Mouse (Mus musculus) CH12.LX (cell line): Measurements from ENCODE around the gene Ltbp2. TPM values are rescaled to one million over a fixed set of nuclear protein-coding genes. Genes with fewer than 3 reads are reported as not detected.

Experiments
- DNase-seq: peaks from one replicate; pipeline ENCODE4 v3.0.0-alpha.2; 2013; ENCODE audit errors: extremely low read depth
- H3K27ac ChIP-seq: 2 replicates; pipeline ENCODE4 v1.5.1; 2012; ENCODE audit warnings: low read depth, mild to moderate bottlenecking, control low read depth, moderate library complexity; ENCODE audit not compliant: insufficient read depth
- H3K27me3 ChIP-seq: replicated peaks from 2 replicates; pipeline ENCODE3; 2012; ENCODE audit warnings: inconsistent platforms
- H3K36me3 ChIP-seq, 2 experiments: replicated peaks in 1 of 2; 2 replicates each; pipeline versions ENCODE3 to v1.6.1; 2012; ENCODE audit warnings: inconsistent platforms in 1 of 2, low read length in 1 of 2, mild to moderate bottlenecking in 1 of 2, mixed read lengths in 1 of 2, moderate library complexity in 1 of 2; ENCODE audit not compliant: control insufficient read depth in 1 of 2, insufficient read depth in 1 of 2
- H3K4me1 ChIP-seq, 2 experiments: 2 replicates each; pipeline ENCODE4 v1.6.1; 2012; ENCODE audit warnings: inconsistent platforms in 1 of 2, moderate library complexity in 1 of 2; ENCODE audit not compliant: insufficient read depth in 2 of 2, control insufficient read depth in 1 of 2
- H3K4me2 ChIP-seq: 2 replicates; pipeline ENCODE4 v1.6.1; 2012; ENCODE audit warnings: low read depth, mild to moderate bottlenecking, control low read depth; ENCODE audit not compliant: poor library complexity, insufficient read depth, severe bottlenecking
- H3K4me3 ChIP-seq, 3 experiments: fragments of 150-350 bp in 1 of 3; sonication (generic) in 1 of 3; replicated peaks in 1 of 3; 2 replicates each; pipeline versions ENCODE3 to v1.5.1; 2011 to 2012; ENCODE audit warnings: low read depth in 2 of 3, low read length in 2 of 3, mild to moderate bottlenecking in 2 of 3, moderate library complexity in 2 of 3, control low read depth in 1 of 3, improper control_type of control experiment in 1 of 3, inconsistent platforms in 1 of 3, mixed read lengths in 1 of 3; ENCODE audit not compliant: poor library complexity in 1 of 3
- H3K79me2 ChIP-seq: replicated peaks from 2 replicates; pipeline ENCODE4 v1.6.1; 2012; ENCODE audit warnings: mild to moderate bottlenecking, moderate library complexity; ENCODE audit not compliant: control insufficient read depth, poor library complexity, insufficient read depth, severe bottlenecking; ENCODE audit errors: extremely low read depth
- H3K9ac ChIP-seq: 2 replicates; pipeline ENCODE4 v1.6.1; 2012; ENCODE audit warnings: low read depth, mild to moderate bottlenecking, control low read depth, moderate library complexity; ENCODE audit not compliant: insufficient read depth
- H3K9me3 ChIP-seq: replicated peaks from 2 replicates; pipeline ENCODE3; 2012; ENCODE audit warnings: low read length, inconsistent platforms, mixed read lengths
- CTCF ChIP-seq, 2 experiments: IDR thresholded peaks in 1 of 2; conservative IDR thresholded peaks in 1 of 2; 2 replicates each; pipeline ENCODE4 v1.5.1; 2011 to 2012; ENCODE audit warnings: low read depth in 2 of 2, low read length in 2 of 2, improper control_type of control experiment in 1 of 2, inconsistent platforms in 1 of 2, mild to moderate bottlenecking in 1 of 2, moderate library complexity in 1 of 2
- HCFC1 ChIP-seq: IDR thresholded peaks from 2 replicates; pipeline ENCODE4 v1.6.1; 2012; ENCODE audit warnings: low read depth, mild to moderate bottlenecking, inconsistent platforms, low read length, improper control_type of control experiment
- IRF4 ChIP-seq: IDR thresholded peaks from 2 replicates; pipeline ENCODE4 v1.6.1; 2014; ENCODE audit warnings: low read depth, mild to moderate bottlenecking, inconsistent platforms, low read length, improper control_type of control experiment
- MEF2A ChIP-seq: IDR thresholded peaks from 2 replicates; pipeline ENCODE4 v1.6.1; 2014; ENCODE audit warnings: low read depth, mild to moderate bottlenecking, inconsistent platforms, low read length, improper control_type of control experiment, borderline replicate concordance
- MXI1 ChIP-seq: IDR thresholded peaks from 2 replicates; pipeline ENCODE4 v1.6.1; 2011; ENCODE audit warnings: mild to moderate bottlenecking, low read depth, low read length, improper control_type of control experiment
- MYC ChIP-seq: IDR thresholded peaks from 2 replicates; pipeline ENCODE4 v1.6.1; 2011; ENCODE audit warnings: low read depth, mild to moderate bottlenecking, improper control_type of control experiment, low read length
- NRF1 ChIP-seq: IDR thresholded peaks from 2 replicates; pipeline ENCODE4 v1.6.1; 2014; ENCODE audit warnings: low read depth, mild to moderate bottlenecking, inconsistent platforms, low read length, improper control_type of control experiment, moderate library complexity
- PAX5 ChIP-seq: IDR thresholded peaks from 2 replicates; pipeline ENCODE4 v1.6.1; 2012; ENCODE audit warnings: low read length, inconsistent platforms, mixed read lengths
- POLR2AphosphoS2 ChIP-seq: IDR thresholded peaks from 2 replicates; pipeline ENCODE4 v1.6.1; 2011; ENCODE audit warnings: low read depth, low read length, improper control_type of control experiment
- RAD21 ChIP-seq: IDR thresholded peaks from 2 replicates; pipeline ENCODE4 v1.6.1; 2011; ENCODE audit warnings: low read depth, mild to moderate bottlenecking, low read length, improper control_type of control experiment, moderate library complexity
- RCOR1 ChIP-seq: conservative IDR thresholded peaks from 2 replicates; pipeline ENCODE4 v1.6.1; 2012; ENCODE audit warnings: low read depth, mild to moderate bottlenecking, inconsistent platforms, low read length, improper control_type of control experiment
- SMC3 ChIP-seq: IDR thresholded peaks from 2 replicates; pipeline ENCODE4 v1.6.1; 2011; ENCODE audit warnings: low read depth, low read length, improper control_type of control experiment
- TCF12 ChIP-seq: IDR thresholded peaks from 2 replicates; pipeline ENCODE4 v1.6.1; 2014; ENCODE audit warnings: low read depth, mild to moderate bottlenecking, inconsistent platforms, low read length, improper control_type of control experiment
- USF2 ChIP-seq: conservative IDR thresholded peaks from 2 replicates; pipeline ENCODE4 v1.6.1; 2011; ENCODE audit warnings: low read depth, low read length, improper control_type of control experiment
- ZKSCAN1 ChIP-seq: IDR thresholded peaks from 2 replicates; pipeline ENCODE4 v1.6.1; 2012; ENCODE audit warnings: low read depth, inconsistent platforms, low read length, improper control_type of control experiment, borderline replicate concordance
- dilution Hi-C: fragments of 300-500 bp; cut with MboI; formaldehyde crosslinking; loops from 2 replicates; pipeline ENCODE4 v1.14.3; 2020; ENCODE audit warnings: low sequenced_read_pairs; ENCODE audit not compliant: extremely low pct_unique_long_range_greater_than_20kb, extremely low pct_ligation_motif_present
- in situ Hi-C: fragments of 300-500 bp; cut with MboI; formaldehyde crosslinking; loops from 3 replicates; pipeline ENCODE4 v1.14.3; 2019; ENCODE audit warnings: low sequenced_read_pairs, low pct_ligation_motif_present, low pct_unique_long_range_greater_than_20kb, mixed read lengths
- polyA plus RNA-seq: library from polyadenylated mRNA; unstranded; fragments of >175 nt; gene quantifications from 2 replicates; pipeline ENCODE4 v1.2.1, GENCODE M21; 2012; ENCODE audit warnings: low read depth; ENCODE audit not compliant: insufficient read length
- total RNA-seq, 2 experiments: library from RNA; depleted of rRNA; stranded (reverse); fragments of 300-350 nt in 1 of 2; fragments of >200 nt in 1 of 2; gene quantifications; 2 replicates each; pipeline ENCODE4 v1.2.3; 2012 to 2014

The Ltbp2 gene
- under 0.01 and 0.25 TPM in 2 replicates for total RNA-seq (2012; rRNA removed)
- 0.19 TPM in 1 of 2 replicates, not detected in the other for total RNA-seq (2014; rRNA removed)
- 0.61 and 0.97 TPM in 2 replicates for polyA plus RNA-seq

- H3K4me1 ChIP-seq: no peaks in the 10 kb centered on the region
- TF ChIP-seq IRF4 (peak; percentile 44; the same call in 1 of the 2 replicates), CTCF (conservative IDR thresholded peaks at IDR 0.05 in 1 of 2, IDR thresholded peaks at IDR 0.05 in 1 of 2; ENCODE audit: low read depth in 2 of 2, low read length in 2 of 2) (peak; percentile 14 to 98; a peak in 3 of 4 replicates), RCOR1 (no peak), USF2 (no peak), TCF12 (0 out of 2 replicates have a peak, but pooled peaks have one; percentile 35), PAX5 (no peak), MYC (0 out of 2 replicates have a peak, but pooled peaks have one; percentile 48), HCFC1 (no peak), RAD21 (peak; percentile 61), MEF2A (peak; percentile 35; the same call in 1 of the 2 replicates), SMC3 (peak; percentile 87), NRF1 (peak; percentile 81), MXI1 (no peak)
- TF ChIP-seq, all 38 proteins: peak for 8
- no peak within 1 kb of the TSS for H3K27ac ChIP-seq
- dilution Hi-C loops (no loop called here), in situ Hi-C loops (no loop called here)
- H3K27me3 ChIP-seq: peaks cover 49% of the 10 kb centered on the region
- H3K36me3 ChIP-seq: no peaks in the 10 kb centered on the region
- H3K4me3 ChIP-seq: peak within 1 kb of the TSS in 2 of 3 experiments; percentile 23 to 36
- peak; percentile 84 for DNase-seq
- no peaks in the 10 kb centered on the region for H3K79me2 ChIP-seq
- H3K9me3 ChIP-seq: peaks cover 7% of the 10 kb centered on the region
- peak within 1 kb of the TSS; percentile 62; the same call in 1 of the 2 replicates for H3K4me2 ChIP-seq
- H3K9ac ChIP-seq: no peak within 1 kb of the TSS
Observed at GRCm38 (mm10) chr12:84876481-84877121, at the start of gene Ltbp2. Ltbp2 (minus strand) TSS chr12:84876532.

GRCm38 (mm10) chr12:84924324-84924723 lies 48.0 kb upstream of the Ltbp2 start:
- H3K36me3 ChIP-seq: peaks cover 63 to 80% of the 10 kb centered on the region in 2 experiments
- H3K4me2 ChIP-seq: no peak overlapping the region
- in situ Hi-C loops (no loop called here), dilution Hi-C loops (no loop called here)
- no peaks in the 10 kb centered on the region for H3K9me3 ChIP-seq
- no peaks in the 10 kb centered on the region for H3K27me3 ChIP-seq
- no peak for TF ChIP-seq POLR2AphosphoS2
- TF ChIP-seq MYC: no peak
- no peak for TF ChIP-seq RCOR1
- no peak for TF ChIP-seq ZKSCAN1
- no peak for DNase-seq
- no peaks in the 10 kb centered on the region for H3K79me2 ChIP-seq
- H3K9ac ChIP-seq: no peak overlapping the region
- H3K4me1 ChIP-seq: peaks cover 3 to 34% of the 10 kb centered on the region in 2 experiments; a peak in 2 of 4 replicates
- H3K27ac ChIP-seq: no peak overlapping the region
- peak overlapping the region in 1 of 3 experiments; percentile 49 for H3K4me3 ChIP-seq
